Mouse (Mus musculus): ENCODE data around the gene Ppp1r2.
A peak's percentile ranks its signal among the peaks of the same experiment; 100 is the strongest.

The Ppp1r2 gene

GRCm38 (mm10) chr16:31290281-31290680 lies 15.2 kb upstream of the Ppp1r2 start:
- peak; percentile 95 for DNase-seq

DNA sequence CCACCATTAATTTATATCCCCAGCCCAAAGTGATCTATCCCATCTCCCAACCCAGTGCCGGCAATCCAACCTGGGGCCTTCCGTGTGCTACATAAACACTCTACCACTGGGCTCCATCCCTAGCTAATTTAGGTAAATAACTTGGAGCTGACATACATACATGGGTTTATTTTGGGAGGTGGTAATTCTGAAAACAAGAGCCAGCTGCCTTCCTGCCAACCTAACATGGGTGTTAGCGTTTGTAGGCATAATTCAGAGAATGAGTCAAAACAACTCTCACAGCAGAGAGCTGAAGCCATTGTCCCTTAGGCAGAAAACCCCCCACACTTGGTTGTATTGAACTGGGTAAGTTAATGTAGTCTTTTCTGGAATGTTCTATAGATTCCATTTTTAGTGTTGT lies 12.6 kb upstream of the Ppp1r2 start:
- DNase-seq: no peak

GRCm38 (mm10) chr16:31286801-31287488 lies 11.9 kb upstream of the Ppp1r2 start:
- DNase-seq: no peak

DNA sequence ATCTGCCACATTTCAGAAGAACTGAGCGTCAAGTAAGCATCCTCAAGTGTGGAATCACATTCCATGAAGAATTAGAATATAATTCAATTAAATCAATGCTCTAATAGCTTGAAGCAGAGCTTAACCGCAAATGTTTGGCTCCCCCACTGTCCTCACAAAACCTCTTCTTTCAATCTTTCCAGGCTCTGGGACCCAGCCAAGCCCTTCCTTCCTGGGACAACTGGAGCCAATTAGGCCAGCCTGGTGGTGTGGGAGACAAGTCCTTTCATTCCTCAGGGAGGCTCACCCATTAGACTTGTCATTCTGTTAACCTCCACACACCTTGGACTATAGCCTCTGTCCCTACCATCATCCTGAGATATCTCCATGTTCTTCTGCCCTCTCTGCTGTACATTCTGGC lies 6.9 kb upstream of the Ppp1r2 start:
- DNase-seq: peak; percentile 74

DNA sequence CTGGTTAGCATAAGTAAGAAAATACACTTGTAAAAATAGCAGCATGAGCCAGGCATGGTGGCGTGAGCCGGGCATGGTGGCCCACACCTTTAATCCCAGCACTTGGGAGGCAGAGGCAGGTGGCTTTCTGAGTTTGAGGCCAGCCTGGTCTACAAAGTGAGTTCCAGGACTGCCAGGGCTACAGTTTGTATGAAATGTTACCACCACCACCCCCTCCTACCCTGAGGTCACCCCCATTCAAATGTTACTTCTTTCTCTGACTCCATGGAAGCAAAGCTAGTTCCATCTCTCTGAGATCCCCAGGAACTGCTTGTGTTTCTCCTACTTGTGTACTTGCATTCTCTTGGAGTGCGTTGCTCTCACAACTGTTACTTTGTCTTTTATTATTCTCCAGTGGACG lies 5.1 kb upstream of the Ppp1r2 start:
- no peak for DNase-seq

DNA sequence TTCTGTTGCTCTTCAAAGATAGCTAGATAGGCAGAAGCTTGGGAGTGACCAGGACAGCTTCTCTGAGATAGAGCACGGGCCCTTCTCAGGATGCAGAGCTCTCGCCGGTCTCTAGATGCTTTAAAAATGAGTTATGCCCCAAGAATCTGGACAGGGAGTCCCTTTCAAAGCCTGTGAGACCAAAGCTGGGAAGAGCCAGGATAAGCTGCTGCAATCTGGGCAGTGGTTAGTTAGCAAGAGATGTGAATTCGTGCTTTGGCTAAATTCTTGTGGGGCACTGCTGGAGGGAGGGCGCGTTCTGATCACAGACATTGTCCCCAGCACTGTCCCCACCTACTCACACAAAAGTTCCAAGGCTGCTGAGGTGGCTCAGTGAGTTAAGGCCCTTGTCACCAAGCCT lies 3.5 kb upstream of the Ppp1r2 start:
- DNase-seq: no peak

- DNase-seq: no peak
Measured at GRCm38 (mm10) chr16:31278081-31278480, 3.0 kb upstream of the Ppp1r2 start.

DNA sequence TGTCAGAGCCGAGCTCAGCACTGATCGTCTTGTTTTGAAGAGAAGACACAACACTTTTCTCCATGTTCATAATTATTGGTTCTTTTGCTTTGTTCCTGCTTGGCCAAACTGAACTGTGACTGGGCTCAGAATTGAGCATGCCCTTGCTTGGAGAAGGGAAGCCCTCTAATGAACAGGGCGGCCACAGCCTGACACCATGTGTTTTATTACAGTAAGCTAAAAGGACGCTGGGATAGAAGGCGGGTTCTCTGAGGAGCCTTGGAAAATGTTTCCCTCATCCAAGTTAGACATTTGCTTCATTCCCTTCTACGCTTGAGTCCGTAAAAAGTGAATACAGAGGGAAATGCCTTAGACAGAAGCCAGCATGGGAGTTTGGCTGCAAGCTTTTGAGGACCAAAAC lies 1.9 kb upstream of the Ppp1r2 start:
- peak; percentile 23 for DNase-seq

GRCm38 (mm10) chr16:31276539-31276938 lies 1.5 kb upstream of the Ppp1r2 start:
- peak; percentile 83 for DNase-seq

DNA sequence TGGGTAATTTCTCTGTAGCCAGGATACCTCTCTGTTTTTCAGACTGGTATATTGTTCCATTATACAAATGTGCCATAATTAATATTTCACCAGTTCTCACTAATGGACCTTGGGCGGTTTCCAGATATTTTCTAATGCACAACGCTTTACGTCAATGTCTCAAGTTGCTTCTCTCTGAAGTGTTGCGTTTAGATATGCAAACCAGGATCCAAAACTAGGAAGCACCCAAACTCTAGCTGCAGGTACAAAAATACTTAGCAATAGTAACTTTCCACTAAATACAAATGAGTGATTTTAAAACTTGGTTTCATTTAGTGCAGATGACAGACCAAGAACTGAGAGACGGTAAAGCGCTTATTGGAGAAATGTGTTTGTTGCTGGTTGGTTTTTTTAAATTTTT lies 993 bp downstream of the Ppp1r2 start:
- no peak for DNase-seq

DNA sequence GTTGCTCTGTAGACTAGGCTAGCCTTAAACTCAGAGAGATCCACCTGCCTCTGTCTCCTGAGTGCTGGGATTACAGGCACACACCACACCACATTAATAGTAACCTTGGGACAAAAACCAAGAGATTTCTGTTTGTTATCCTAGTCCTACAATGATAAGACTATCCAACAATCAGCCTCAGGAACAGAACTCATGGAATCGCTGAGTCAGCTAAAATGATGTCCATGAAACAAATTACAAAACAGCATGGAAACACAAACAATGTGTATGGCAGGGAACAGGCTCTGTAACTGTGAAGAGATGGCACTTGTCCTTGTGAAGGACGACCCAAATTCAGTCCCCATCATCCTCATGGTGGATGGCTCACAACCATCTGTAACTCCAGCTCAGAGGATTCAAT lies 8.4 kb downstream of the Ppp1r2 start:
- DNase-seq: no peak

- DNase-seq: no peak
Measured at GRCm38 (mm10) chr16:31256151-31256550, 18.9 kb downstream of the Ppp1r2 start.

DNA sequence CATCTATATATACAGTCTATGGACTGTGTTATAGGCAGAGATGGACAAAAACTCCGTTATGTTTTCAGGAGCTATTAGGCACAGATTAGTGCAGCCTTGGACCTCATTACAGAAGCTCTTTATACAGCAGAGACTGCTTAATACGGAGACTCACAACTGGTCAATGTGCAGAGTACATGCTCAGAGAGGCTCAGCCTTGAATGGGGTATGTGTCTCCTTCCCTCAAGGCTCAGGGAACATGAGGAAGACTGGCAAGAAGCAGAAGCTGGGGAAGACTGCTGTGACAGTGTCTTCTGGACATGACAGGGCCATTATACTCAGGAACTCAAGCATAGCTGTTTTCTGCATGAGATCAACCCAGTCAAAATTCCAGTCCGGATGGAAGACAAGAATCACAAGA lies 19.4 kb downstream of the Ppp1r2 start:
- DNase-seq: no peak

- no peak for DNase-seq
Measured at GRCm38 (mm10) chr16:31249401-31249800, 25.7 kb downstream of the Ppp1r2 start.

- no peak for DNase-seq
Measured at GRCm38 (mm10) chr16:31248717-31249116, 26.4 kb downstream of the Ppp1r2 start.

DNA sequence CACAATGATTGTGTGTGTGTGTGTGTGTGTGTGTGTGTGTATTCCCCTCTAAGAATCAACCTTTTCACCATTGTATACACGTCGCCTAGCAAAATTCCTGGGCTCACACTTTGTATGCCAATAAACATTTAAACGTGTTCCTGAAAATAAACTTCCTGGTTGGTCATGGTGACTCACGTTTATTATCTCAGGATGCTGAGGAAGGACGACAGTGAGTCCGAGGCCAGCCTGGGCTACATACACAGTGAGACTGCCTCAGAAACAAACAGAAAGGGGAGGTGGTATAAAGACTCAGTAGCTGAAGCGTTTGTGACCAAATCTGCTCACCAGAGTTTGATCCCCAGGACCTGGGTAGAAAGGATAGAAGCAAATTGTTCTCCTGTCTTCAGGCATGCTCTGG lies 27.6 kb downstream of the Ppp1r2 start:
- no peak for DNase-seq

- DNase-seq: no peak
Measured at GRCm38 (mm10) chr16:31244053-31244452, 31.0 kb downstream of the Ppp1r2 start.

GRCm38 (mm10) chr16:31241433-31241832 lies 33.6 kb downstream of the Ppp1r2 start:
- no peak for DNase-seq

DNA sequence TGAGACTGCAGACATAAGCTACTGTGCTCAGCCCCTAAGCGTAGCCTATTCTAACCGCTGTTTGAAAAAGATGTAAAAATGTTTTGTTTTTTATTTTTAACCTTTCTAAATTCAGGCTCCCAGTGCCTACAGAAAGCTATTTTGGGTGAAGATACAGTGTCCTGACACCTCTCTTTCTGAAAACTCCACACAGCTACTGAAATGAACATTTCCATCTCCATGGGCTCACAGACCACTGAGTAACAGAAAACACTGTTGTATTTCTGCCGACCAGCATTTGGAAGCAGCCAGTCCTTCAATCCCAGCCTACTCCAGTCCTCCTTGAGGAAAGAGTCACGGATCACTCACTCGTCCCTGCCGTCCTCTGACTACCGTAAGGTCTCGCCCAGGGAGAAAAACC lies 34.5 kb downstream of the Ppp1r2 start:
- no peak for DNase-seq

DNA sequence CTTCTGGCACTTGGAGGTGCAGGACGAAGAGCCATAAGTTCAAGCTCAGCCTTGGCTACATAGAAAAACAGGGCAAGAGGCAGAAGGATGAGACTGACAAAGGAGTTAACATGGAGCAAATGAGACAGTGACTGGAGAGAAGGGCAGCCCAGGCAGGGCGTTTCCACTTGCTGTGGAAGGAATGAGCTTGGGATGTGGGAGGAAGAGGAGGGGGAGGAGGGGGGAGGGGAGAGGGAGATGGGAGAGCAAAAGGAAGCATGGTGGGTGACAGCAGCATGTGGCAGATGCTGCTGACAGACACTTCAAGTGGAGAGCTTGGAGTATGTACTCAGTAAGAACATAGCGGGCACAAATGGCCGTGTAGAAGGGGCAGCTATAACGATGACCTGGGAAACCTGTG lies 36.8 kb downstream of the Ppp1r2 start:
- no peak for DNase-seq

DNA sequence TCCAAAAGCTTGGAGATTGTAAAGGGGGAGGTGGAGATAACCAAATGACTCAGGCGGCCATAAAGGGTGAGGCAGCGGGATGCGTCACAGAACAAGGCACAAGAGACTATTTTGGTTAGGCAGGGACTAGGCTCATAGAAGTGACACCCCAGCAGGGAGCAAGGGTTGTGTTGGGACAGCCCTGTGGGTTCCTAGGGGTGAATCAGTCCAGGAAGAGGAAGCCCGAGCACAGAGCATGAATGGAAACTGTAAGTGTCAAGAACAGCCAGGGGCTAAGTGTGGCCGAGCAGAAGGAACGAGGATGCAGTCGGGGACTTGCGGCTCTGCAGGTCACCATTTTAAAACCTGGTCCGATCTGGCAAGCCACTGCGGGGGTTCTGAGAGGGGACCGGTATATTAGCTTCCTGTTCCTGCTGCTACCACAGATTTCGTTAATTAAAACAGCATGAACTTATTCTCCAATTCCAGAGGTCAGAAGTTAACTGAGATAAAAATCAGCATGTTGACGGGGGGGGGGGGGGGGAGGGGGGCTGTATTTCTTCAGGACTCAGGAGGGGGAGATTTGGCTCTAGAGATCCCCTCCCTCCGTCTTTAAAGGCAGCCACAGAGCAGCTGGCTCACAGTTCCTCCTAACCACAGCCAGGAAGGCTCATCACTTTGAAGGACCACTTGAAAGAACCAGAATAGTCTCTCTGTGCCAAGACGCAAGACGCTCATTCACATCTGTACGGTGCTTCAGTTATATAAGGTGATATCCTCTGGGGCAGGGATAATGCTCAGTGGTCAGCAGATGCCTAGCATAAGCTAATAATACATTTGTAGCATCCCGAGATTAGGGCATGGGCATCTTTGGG lies 39.4 kb downstream of the Ppp1r2 start:
- no peak for DNase-seq

DNA sequence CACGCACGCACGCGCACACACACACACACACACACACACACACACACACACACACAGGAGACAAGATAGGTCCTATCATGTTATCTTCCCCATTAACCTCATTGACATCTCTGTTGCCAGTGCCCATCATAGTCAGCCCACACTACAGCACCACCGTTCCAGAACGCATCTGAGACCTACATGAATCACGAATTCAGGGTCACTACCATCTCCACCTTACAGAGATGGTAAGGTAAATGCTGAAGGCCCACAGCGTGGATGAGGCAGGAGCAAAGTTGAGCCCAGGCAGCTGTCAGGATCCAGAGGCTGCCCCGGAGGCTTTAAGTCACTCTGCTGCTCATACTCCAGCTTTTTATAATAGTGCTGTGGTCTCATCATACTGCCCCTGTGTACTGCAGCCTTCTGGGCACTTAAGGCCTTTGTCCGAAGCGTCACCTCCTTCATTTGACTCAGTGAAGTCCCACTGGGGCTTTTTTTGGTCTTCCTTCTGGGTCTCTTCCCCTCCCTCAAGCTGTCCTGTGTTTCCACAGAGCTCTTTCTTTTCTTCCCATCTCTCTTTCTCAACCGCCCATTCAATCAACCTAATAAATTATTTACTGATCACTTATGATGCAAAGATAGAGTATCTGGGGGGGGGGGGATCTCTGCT lies 40.1 kb downstream of the Ppp1r2 start:
- DNase-seq: no peak

- DNase-seq: no peak
Measured at GRCm38 (mm10) chr16:31234356-31234755, 40.7 kb downstream of the Ppp1r2 start.
